Mouse (Mus musculus): ENCODE measurements around the gene Ctnna2. TPM values are rescaled to one million over a fixed set of nuclear protein-coding genes. Genes with fewer than 3 reads are reported as not detected.
A peak's percentile ranks its signal among the peaks of the same experiment; 100 is the strongest.

Gene Ctnna2
- total RNA-seq, 2 experiments from 2014 or later: 0.66 to 0.72 TPM

DNA sequence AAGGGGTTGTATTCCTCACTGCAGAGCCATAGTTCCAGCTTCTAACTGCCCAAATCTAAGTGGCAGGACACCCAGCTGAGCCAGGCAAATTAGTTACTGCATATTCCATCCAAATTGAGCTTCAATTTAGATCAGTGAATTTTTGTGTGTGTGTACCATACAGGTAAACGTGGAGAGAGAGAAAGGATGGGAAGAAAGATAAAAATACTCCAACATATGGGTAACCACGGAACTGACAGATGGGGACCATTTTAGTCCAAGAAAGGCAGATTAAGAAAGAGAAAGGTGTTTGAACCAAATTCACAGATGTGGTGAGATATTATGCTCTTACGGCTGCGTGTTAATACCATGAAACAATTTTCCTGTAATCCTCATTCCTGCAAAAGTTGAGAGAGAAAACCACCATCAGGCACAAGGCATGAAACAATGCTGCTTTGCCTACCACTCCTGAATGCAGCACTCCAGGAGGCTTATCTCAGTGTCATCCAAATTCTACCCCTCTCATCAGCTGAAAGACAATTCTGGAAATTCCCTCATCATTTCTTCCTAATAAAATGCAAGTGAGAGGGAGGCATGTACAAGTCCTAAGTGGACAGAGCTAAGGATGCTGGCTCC is 840.1 kb downstream of the Ctnna2 start:
- no peak for DNase-seq

- DNase-seq: no peak
Observed at GRCm38 (mm10) chr6:77120926-77121325, 858.6 kb downstream of the Ctnna2 start.

- no peak for DNase-seq
Observed at GRCm38 (mm10) chr6:77120510-77120909, 859.0 kb downstream of the Ctnna2 start.

DNA sequence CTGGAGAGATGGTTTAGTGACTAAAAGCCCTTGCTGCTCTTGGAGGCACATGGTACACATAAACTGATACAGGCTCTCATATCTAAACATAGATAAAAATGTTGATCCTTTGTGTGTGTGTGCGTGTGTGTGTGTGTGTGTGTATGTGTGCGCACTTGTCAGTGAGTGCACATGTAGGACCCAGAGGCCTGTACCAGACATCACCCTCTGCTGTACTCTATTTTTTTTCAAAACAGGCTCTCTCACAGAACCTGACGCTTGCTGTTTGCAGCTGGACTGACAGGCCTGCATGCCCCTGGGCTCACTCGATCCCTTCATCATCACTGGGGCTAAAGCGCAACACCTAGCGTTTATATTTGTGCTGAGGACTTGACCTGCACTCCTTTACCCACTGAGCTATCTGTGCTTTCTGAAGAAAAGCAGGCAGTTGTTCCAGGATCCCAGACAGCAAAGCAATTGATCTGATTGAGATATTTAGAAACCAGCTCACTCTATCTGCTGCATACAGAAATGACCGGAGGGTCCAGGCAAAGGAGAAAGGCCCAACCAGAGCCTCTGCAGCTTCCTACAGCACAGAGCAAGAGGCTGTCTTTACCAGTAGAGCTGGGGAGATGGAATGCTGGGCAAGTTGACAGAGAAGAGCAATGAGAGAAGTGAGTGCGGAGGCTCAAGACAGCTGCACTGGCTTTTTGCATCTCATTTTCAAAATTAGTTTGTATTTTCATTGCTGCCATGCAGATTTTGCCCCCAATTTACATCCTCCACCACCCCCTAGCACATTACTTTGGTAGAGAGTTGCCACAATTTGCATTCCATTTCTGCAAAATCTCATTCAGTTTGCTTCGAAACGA is 870.2 kb downstream of the Ctnna2 start:
- DNase-seq: no peak

- DNase-seq: no peak
Observed at GRCm38 (mm10) chr6:77101047-77101446, 878.5 kb downstream of the Ctnna2 start.

GRCm38 (mm10) chr6:77098540-77098939 is 881.0 kb downstream of the Ctnna2 start:
- DNase-seq: no peak

DNA sequence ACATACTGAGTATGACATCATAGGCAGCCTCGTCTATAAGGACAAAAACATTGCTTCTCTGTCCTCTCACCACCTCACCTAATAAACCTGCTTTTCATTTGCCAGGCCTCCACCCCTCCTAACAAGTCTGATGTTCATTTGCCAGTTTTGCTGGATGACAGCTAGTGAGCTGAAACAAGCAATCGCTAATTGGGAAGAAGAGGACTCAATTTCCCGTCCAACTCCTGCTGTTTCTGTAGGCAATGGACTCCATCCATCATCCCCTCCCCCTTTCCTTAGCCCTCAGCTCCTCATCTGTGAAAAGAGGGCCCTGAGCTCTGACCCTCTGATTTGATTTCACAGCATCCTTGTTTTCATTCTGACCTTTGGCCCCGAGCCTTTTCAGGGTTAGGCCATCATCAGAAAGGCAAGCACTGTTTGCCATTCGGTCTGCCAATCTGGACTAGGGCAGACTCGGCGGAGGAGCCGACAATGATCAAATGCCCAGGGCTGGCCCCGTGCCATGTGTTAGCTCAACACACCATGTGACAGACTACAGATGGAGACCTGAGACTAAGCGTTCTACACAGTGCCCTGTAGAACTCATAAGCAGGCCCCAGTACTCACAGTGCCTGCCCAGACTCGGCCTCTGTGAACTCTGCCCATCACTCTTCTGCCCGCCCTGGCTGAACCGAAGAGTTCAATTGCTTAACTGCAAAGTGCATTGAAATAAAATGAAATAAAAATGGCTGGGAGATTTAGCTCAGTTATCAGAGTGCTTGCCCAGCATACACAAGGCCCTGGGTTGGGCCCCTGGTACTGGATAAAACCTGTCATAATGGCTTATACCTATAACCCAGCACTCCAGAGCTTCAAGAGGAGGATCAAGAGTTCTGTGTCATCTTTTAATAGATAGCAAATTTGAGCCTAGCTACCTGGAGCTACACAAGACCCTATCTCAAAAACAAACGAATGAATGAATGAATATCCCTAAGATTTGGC is 903.8 kb downstream of the Ctnna2 start:
- peak; percentile 7 for DNase-seq

- DNase-seq: no peak
Observed at GRCm38 (mm10) chr6:77069595-77069994, 909.9 kb downstream of the Ctnna2 start.

DNA sequence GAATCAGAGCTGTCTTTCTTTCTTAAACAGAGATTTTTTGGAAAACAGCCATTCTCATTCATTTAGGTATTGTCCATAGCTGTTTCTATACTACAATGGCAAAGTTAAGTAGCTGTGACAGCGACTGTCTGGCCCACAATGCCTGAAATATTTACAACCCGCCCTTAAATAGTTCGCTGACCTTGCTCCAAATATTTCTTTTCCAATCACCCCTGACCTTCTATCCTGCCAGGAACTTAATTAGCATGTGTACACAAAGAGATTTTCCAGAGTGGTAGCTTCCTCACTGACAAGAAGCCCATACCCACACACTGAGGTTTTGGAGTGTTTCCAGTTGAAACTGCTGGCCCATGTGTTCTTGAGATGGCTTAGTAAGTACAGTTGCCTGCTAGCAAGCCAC is 928.8 kb downstream of the Ctnna2 start:
- no peak for DNase-seq

GRCm38 (mm10) chr6:77050193-77050592 is 929.3 kb downstream of the Ctnna2 start:
- no peak for DNase-seq

DNA sequence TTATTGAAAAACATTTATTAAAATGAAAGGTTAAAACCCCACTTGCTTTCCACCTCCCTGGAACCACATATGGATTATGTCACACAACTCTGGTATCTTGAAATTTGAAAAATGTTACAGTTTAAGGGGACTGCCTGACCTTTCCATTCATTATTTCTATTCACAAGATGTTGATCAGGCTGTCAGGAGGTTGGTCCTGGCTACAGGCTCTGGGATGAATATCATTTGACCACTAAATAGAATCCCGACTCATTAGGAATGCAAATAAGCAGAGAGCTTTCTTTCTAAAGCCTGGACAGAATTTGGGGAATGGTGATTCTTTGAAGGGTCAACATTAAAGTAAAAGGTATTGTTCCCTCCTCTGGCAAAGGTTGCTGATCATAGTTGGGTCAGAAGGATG is 931.9 kb downstream of the Ctnna2 start:
- no peak for DNase-seq

DNA sequence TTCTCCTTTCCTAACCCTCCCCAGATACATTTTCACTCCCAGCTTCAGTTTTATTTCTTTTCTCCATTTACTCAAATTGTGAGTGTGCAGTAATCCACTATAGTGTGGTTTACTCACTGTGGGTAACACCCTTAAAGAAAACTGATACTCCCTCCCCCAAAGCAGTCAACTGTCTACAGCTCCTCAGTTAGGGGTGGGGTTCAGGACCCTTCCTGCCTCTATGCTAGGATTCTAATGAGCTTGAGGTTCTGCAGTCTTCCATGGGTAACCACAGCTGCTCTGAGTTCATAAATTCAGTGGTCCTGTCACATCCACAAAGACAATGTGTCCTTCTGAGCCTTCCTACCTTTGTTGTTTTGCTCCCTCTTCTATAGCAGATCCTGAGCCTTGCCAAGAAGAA is 954.4 kb downstream of the Ctnna2 start:
- DNase-seq: no peak

GRCm38 (mm10) chr6:77013194-77013593 is 966.3 kb downstream of the Ctnna2 start:
- DNase-seq: no peak

DNA sequence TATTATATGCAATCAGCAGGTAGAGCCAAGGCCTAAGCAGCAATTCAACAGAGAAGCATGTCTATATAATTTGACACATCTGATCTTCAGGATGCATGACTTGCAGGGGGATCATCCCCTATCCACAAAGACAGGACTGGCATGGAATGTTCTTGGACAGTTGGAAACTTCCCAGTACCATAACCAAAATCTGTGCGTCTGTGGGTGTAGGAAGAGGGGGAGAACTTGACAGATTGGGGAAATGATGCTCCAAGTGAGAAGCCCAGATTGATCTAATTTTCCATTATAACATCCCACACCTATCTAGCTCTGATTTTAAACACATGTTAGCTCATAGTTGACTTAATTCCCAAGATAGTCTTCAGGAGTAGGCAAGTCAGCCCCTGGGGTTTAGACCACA is 968.5 kb downstream of the Ctnna2 start:
- DNase-seq: no peak

GRCm38 (mm10) chr6:76992128-76992527 is 987.4 kb downstream of the Ctnna2 start:
- DNase-seq: no peak

- DNase-seq: no peak
Observed at GRCm38 (mm10) chr6:76984773-76985172, 994.7 kb downstream of the Ctnna2 start.

- DNase-seq: no peak
Observed at GRCm38 (mm10) chr6:76981651-76982050, 997.8 kb downstream of the Ctnna2 start.

GRCm38 (mm10) chr6:76979247-76979850 is 1000.1 kb downstream of the Ctnna2 start:
- DNase-seq: no peak

GRCm38 (mm10) chr6:76977817-76978216 is 1001.7 kb downstream of the Ctnna2 start:
- DNase-seq: no peak

DNA sequence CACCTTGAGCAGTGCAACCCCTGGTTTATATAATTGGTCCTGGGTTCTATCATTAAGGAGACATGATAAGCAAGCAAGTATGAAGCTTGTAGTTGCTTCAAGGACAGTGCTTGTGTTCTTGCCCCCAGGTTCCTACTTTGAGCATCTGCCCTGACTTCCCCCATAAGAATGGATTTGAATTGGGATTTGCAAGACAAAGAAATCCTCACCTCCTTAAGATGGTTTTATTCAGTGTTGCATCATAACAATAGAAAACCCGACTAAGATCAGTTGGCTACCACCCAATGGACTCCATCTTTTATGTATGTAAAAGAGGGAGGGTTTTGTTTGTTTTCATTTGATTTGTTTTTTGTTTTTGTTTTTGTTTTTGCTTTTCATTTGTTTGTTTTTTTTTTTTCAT is 1005.2 kb downstream of the Ctnna2 start:
- DNase-seq: no peak

DNA sequence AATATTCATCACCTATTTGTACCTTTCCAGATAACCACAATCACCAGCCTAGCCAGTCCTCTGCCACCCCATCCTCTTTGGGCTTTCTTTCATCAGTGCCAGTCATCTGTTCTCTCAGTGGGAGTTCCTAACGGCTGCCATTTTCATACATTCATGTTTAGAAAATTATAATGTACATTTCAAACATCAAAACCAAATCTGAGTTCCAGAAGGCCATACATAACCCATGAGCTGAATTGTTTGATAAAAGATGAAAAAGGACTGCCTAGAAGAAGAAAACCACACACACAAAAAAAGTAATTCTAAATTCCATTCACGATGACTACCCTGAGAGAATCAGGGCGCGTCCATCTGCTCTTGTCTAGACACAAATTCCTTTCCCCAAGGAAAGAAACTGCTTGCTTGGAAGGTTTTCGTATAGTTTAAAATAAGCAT is 1014.5 kb downstream of the Ctnna2 start:
- DNase-seq: no peak

- DNase-seq: no peak
Observed at GRCm38 (mm10) chr6:76908086-76908485, 1071.4 kb downstream of the Ctnna2 start.

Data from gastrocnemius, postnatal 10 days (tissue).